11 mouse cellular contexts compared by ENCODE assay signal in the genomic region with DNA sequence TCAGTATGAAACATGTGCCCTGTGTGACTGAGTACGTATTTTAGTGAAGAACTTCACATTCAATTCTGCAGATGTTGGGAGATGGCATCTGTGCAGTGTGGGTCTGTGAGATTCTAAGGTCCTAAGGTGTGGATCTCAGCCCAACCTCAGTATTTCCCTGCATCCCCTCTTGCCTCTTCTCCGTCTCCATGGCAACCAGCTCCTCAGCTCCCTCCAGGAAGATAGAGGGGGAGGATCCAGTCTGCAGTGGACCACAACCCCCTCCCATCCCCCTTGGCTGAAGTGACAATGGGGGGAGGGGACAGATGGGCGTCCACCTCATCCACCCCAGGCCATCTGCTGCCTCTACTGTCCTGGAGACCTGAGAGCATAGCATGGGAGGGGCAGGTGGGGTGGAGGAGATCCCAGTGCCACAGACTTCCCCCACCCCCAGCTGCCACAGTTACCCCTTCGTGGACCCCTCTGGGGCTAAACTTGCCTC. TPM values are rescaled to one million over a fixed set of nuclear protein-coding genes. Genes with fewer than 3 reads are reported as not detected.
A peak's percentile ranks its signal among the peaks of the same experiment; 100 is the strongest.
DNase-seq lines count a peak whose midpoint lies in the region; ATAC-seq and TF ChIP-seq lines count a peak whose summit lies in the region.
"Had no signal": no experiment of that assay in that cellular context is flagged by ENCODE, and none has a peak within 500 bp of the region (broad histone marks: within the 10 kb centered on the region; RNA-seq: fewer than 3 reads in every experiment).

No protein-coding gene starts in this region.

- no peak for TF ChIP-seq POLR2A in cerebellum, adult 2 months (IDR thresholded peaks at IDR 0.05; ENCODE audit: borderline replicate concordance, insufficient read depth, low read length)

- no peak overlapping the region for H3K4me3 ChIP-seq in cerebellum, adult 2 months (replicated peaks; ENCODE audit: insufficient read depth, low read depth, low read length)
- H3K4me3 ChIP-seq in hindbrain, embryonic 15.5 days: peak overlapping the region; percentile 95; the same call in 1 of the 2 replicates
- no peak overlapping the region for H3K4me3 ChIP-seq in neural tube, embryonic 11.5 days (ENCODE audit: low read depth, low read length)
- no peak overlapping the region for H3K4me3 ChIP-seq in heart, embryonic 11.5 days (ENCODE audit: low read depth, low read length)

- no peak overlapping the region for H3K27ac ChIP-seq in cerebellum, adult 2 months (ENCODE audit: insufficient read depth, low read length)
- H3K27ac ChIP-seq in hindbrain, embryonic 15.5 days (replicated peaks): peak overlapping the region; percentile 96
- H3K27ac ChIP-seq in neural tube, embryonic 11.5 days (ENCODE audit: low read depth, low read length): peak overlapping the region; percentile 88
- H3K27ac ChIP-seq in heart, embryonic 11.5 days (ENCODE audit: low read depth, low read length): no peak overlapping the region

- no peaks in the 10 kb centered on the region for H3K27me3 ChIP-seq in cerebellum, adult 2 months (ENCODE audit: control insufficient read depth, insufficient read depth, low read length)
- no peaks in the 10 kb centered on the region for H3K27me3 ChIP-seq in hindbrain, embryonic 15.5 days
- H3K27me3 ChIP-seq in neural tube, embryonic 11.5 days (ENCODE audit: control insufficient read depth, insufficient read depth, low read length): no peaks in the 10 kb centered on the region
- peaks cover 49% of the 10 kb centered on the region for H3K27me3 ChIP-seq in heart, embryonic 11.5 days (ENCODE audit: control insufficient read depth, insufficient read depth, low read length)

- H3K4me1 ChIP-seq in cerebellum, adult 2 months (ENCODE audit: control insufficient read depth, insufficient read depth, low read length): peaks cover 17% of the 10 kb centered on the region
- peaks cover 61% of the 10 kb centered on the region for H3K4me1 ChIP-seq in hindbrain, embryonic 15.5 days (replicated peaks)
- peaks cover 32% of the 10 kb centered on the region for H3K4me1 ChIP-seq in neural tube, embryonic 11.5 days (ENCODE audit: control insufficient read depth, insufficient read depth, low read length)
- H3K4me1 ChIP-seq in heart, embryonic 11.5 days (ENCODE audit: control insufficient read depth, insufficient read depth, low read length): peaks cover 8% of the 10 kb centered on the region

- peak overlapping the region; percentile 74 for H3K4me2 ChIP-seq in hindbrain, embryonic 15.5 days
- H3K4me2 ChIP-seq in neural tube, embryonic 11.5 days (ENCODE audit: low read depth): peak overlapping the region; percentile 3; the same call in 1 of the 2 replicates
- H3K4me2 ChIP-seq in heart, embryonic 11.5 days: no peak overlapping the region

- peak overlapping the region; percentile 24 for H3K9ac ChIP-seq in hindbrain, embryonic 15.5 days
- no peak overlapping the region for H3K9ac ChIP-seq in neural tube, embryonic 11.5 days (ENCODE audit: low read length)
- no peak overlapping the region for H3K9ac ChIP-seq in heart, embryonic 11.5 days (ENCODE audit: low read depth, low read length)

- H3K36me3 ChIP-seq in hindbrain, embryonic 15.5 days: no peaks in the 10 kb centered on the region
- no peaks in the 10 kb centered on the region for H3K36me3 ChIP-seq in neural tube, embryonic 11.5 days (ENCODE audit: control insufficient read depth, insufficient read depth, low read length)
- no peaks in the 10 kb centered on the region for H3K36me3 ChIP-seq in heart, embryonic 11.5 days (ENCODE audit: control insufficient read depth, insufficient read depth, low read length)

- no peaks in the 10 kb centered on the region for H3K9me3 ChIP-seq in hindbrain, embryonic 15.5 days
- no peaks in the 10 kb centered on the region for H3K9me3 ChIP-seq in neural tube, embryonic 11.5 days (ENCODE audit: control insufficient read depth, low read length)
- H3K9me3 ChIP-seq in heart, embryonic 11.5 days (replicated peaks; ENCODE audit: control insufficient read depth, low read length): no peaks in the 10 kb centered on the region

- WGBS in cerebellum, adult 2 months: 27% methylated on average over 4 of the region's 4 CpGs
- 9% methylated on average over 4 of the region's 4 CpGs for WGBS in hindbrain, embryonic 15.5 days
- 28% methylated on average over 4 of the region's 4 CpGs for WGBS in neural tube, embryonic 11.5 days
- 34% methylated on average over 4 of the region's 4 CpGs for WGBS in heart, embryonic 11.5 days (ENCODE audit: insufficient replicate concordance)

- peak; percentile 10 for ATAC-seq in hindbrain, embryonic 15.5 days (ENCODE audit: low FRiP score, low read depth)
- ATAC-seq in neural tube, embryonic 11.5 days (ENCODE audit: insufficient read depth, low FRiP score, low TSS enrichment): peak; percentile 14; the same call in 1 of the 2 replicates
- ATAC-seq in heart, embryonic 11.5 days (replicated peaks; ENCODE audit: insufficient number of reproducible peaks, low FRiP score, low TSS enrichment): no peak
- ATAC-seq: Patski had no signal

- peak; percentile 23 to 29 for DNase-seq in cerebellum, adult 2 months
- peak; percentile 71 for DNase-seq in embryo, embryonic 10.5 days (ENCODE audit: low spot score)
- peak; percentile 72 for DNase-seq in neural tube, embryonic 11.5 days (ENCODE audit: low spot score)
- DNase-seq in heart, adult 18-20 months: no peak
- DNase-seq in thymus, postnatal 14 days: no peak
- DNase-seq: gastrocnemius, postnatal 10 days; kidney, adult 11 months; thymus, postnatal 36 days had no signal

- TF ChIP-seq CTCF in cerebellum, adult 2 months (IDR thresholded peaks at IDR 0.05; ENCODE audit: borderline replicate concordance, insufficient read depth, low read depth, low read length): no peak

RNA-seq across cellular contexts. Expression of a gene that starts 1.9 kb away (rescaled TPM):
- 12.8 and 14.5 TPM in 2 replicates for polyA plus RNA-seq in cerebellum, adult 2 months (2012; rRNA removed)
- polyA plus RNA-seq in hindbrain, embryonic 15.5 days (2015; fragmentation: Nextera tagmentation; extraction: Ambion mirVana): 12.5 and 13.0 TPM in 2 replicates
- 8.2 and 10.0 TPM in 2 replicates for polyA plus RNA-seq in neural tube, embryonic 11.5 days (2014; fragmentation: Nextera tagmentation; extraction: Ambion mirVana)
- 1 to 10 TPM; 4.4 to 4.9 TPM for total RNA-seq in heart, adult 18-20 months (2021)
- polyA plus RNA-seq in heart, embryonic 11.5 days (2014; fragmentation: Nextera tagmentation; extraction: Ambion mirVana): 0.77 and 0.93 TPM in 2 replicates

RNA-seq across cellular contexts. Expression of a gene that starts 13.5 kb away (rescaled TPM):
- 16.3 and 17.6 TPM in 2 replicates for polyA plus RNA-seq in cerebellum, adult 2 months (2012; rRNA removed)
- polyA plus RNA-seq in hindbrain, embryonic 15.5 days (2015; fragmentation: Nextera tagmentation; extraction: Ambion mirVana): 29.7 and 30.6 TPM in 2 replicates
- polyA plus RNA-seq in neural tube, embryonic 11.5 days (2014; fragmentation: Nextera tagmentation; extraction: Ambion mirVana): 25.5 and 26.2 TPM in 2 replicates
- total RNA-seq in heart, adult 18-20 months (2021): 10 to 100 TPM in 1 of 2 experiments, 1 to 10 TPM in 1; 8.8 to 10.2 TPM
- polyA plus RNA-seq in heart, embryonic 11.5 days (2014; fragmentation: Nextera tagmentation; extraction: Ambion mirVana): 12.1 and 19.8 TPM in 2 replicates

RNA-seq across cellular contexts. Expression of a gene that starts 52.6 kb away (rescaled TPM):
- polyA plus RNA-seq in cerebellum, adult 2 months (2012; rRNA removed): 17.3 TPM in 2 replicates
- 22.9 and 25.9 TPM in 2 replicates for polyA plus RNA-seq in hindbrain, embryonic 15.5 days (2015; fragmentation: Nextera tagmentation; extraction: Ambion mirVana)
- polyA plus RNA-seq in neural tube, embryonic 11.5 days (2014; fragmentation: Nextera tagmentation; extraction: Ambion mirVana): 1.4 and 2.1 TPM in 2 replicates
- 1 to 10 TPM; 1.6 to 5.5 TPM for total RNA-seq in heart, adult 18-20 months (2021)
- polyA plus RNA-seq in heart, embryonic 11.5 days (2014; fragmentation: Nextera tagmentation; extraction: Ambion mirVana): 0.45 and 1.6 TPM in 2 replicates

Comparison
In these comparisons a context has a peak if more than half of its experiments do, and no peak if none do; other contexts are left out.
1. DNase-seq: peak in cerebellum, adult 2 months (2 of 2), embryo, embryonic 10.5 days (single experiment) and neural tube, embryonic 11.5 days (single experiment); none in heart, adult 18-20 months (0 of 2) and thymus, postnatal 14 days (single experiment).
2. H3K27ac ChIP-seq: peak in hindbrain, embryonic 15.5 days (single experiment) and neural tube, embryonic 11.5 days (single experiment); none in cerebellum, adult 2 months (single experiment) and heart, embryonic 11.5 days (single experiment).